In the genomic region with DNA sequence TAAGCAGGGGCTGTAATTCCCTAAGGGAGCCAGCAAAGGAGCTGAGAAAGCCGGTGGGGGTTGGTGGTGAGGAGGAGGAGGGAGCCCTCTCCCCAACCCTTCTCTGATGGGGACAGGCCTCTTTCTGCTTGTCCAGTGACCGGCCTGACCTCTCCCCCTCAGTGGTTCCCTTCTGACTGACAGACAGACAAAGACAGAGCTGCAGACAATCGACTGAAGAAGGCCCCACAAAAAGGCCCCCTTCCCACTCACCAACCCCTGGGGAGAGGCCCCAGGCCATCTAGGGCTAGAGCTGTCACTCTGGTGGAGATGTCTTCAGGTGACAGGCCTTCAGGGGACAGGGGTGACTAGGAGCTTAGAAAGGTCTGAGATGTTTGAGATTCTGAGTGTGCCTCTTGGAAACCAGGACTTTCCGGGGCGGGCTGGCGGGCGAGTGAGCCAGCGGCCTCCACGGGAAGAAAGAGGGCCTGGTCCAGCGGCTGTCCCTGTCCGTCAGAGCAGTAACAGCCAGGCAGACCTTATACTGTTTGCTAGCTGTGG, we compare ENCODE assay signal across 8 mouse cellular contexts. TPM values are rescaled to one million over a fixed set of nuclear protein-coding genes. Genes with fewer than 3 reads are reported as not detected.
DNase-seq lines count a peak whose midpoint lies in the region; ATAC-seq and TF ChIP-seq lines count a peak whose summit lies in the region.

No protein-coding gene starts in this region.

- intact Hi-C loops in heart, adult 2 months (cut with DNase I), result no loop called here

- TF ChIP-seq CTCF in layer of hippocampus, adult 2 months (conservative IDR thresholded peaks at IDR 0.05), result no peak
- no peak for TF ChIP-seq CTCF in hindbrain, postnatal 0 days (IDR thresholded peaks at IDR 0.05; ENCODE audit: low read depth)
- no peak for TF ChIP-seq CTCF in heart, adult 2 months (IDR thresholded peaks at IDR 0.05)

- no peak for TF ChIP-seq POLR2A in heart, adult 2 months (IDR thresholded peaks at IDR 0.05; ENCODE audit: insufficient read depth, low read depth, low read length)

- TF ChIP-seq EP300 in heart, adult 2 months (IDR thresholded peaks at IDR 0.05; ENCODE audit: insufficient read depth, low read depth, low read length), result no peak

- H3K36me3 ChIP-seq in forebrain, embryonic 11.5 days (ENCODE audit: control insufficient read depth, insufficient read depth, low read length), result no peaks in the 10 kb centered on the region
- no peaks in the 10 kb centered on the region for H3K36me3 ChIP-seq in hindbrain, postnatal 0 days (ENCODE audit: insufficient read depth, low read length)
- no peaks in the 10 kb centered on the region for H3K36me3 ChIP-seq in neural tube, embryonic 13.5 days
- no peaks in the 10 kb centered on the region for H3K36me3 ChIP-seq in heart, adult 2 months (ENCODE audit: control insufficient read depth, insufficient read depth, low read length)

- no peaks in the 10 kb centered on the region for H3K27me3 ChIP-seq in forebrain, embryonic 11.5 days (ENCODE audit: control insufficient read depth, insufficient read depth, low read length)
- H3K27me3 ChIP-seq in hindbrain, postnatal 0 days (ENCODE audit: insufficient read depth, low read length), result no peaks in the 10 kb centered on the region
- no peaks in the 10 kb centered on the region for H3K27me3 ChIP-seq in neural tube, embryonic 13.5 days
- 0 out of 2 replicates have a peak, but pooled peaks cover 2% of the 10 kb centered on the region for H3K27me3 ChIP-seq in heart, adult 2 months (ENCODE audit: control insufficient read depth, insufficient read depth, low read length)

- no peaks in the 10 kb centered on the region for H3K79me2 ChIP-seq in heart, adult 2 months (replicated peaks; ENCODE audit: control insufficient read depth, insufficient read depth, low read length)

- H3K4me3 ChIP-seq in layer of hippocampus, adult 2 months, result no peak overlapping the region
- H3K4me3 ChIP-seq in forebrain, embryonic 11.5 days (ENCODE audit: low read depth, low read length), result no peak overlapping the region
- H3K4me3 ChIP-seq in hindbrain, postnatal 0 days (ENCODE audit: low read length), result no peak overlapping the region
- no peak overlapping the region for H3K4me3 ChIP-seq in neural tube, embryonic 13.5 days
- no peak overlapping the region for H3K4me3 ChIP-seq in heart, adult 2 months

- no peaks in the 10 kb centered on the region for H3K9me3 ChIP-seq in forebrain, embryonic 11.5 days (ENCODE audit: control insufficient read depth, low read length)
- no peaks in the 10 kb centered on the region for H3K9me3 ChIP-seq in hindbrain, postnatal 0 days (ENCODE audit: low read length)
- H3K9me3 ChIP-seq in neural tube, embryonic 13.5 days, result no peaks in the 10 kb centered on the region

- peak overlapping the region; percentile 21; the same call in 1 of the 2 replicates for H3K4me2 ChIP-seq in forebrain, embryonic 11.5 days (ENCODE audit: low read depth, low read length, severe bottlenecking)
- H3K4me2 ChIP-seq in hindbrain, postnatal 0 days (ENCODE audit: low read depth, low read length), result no peak overlapping the region
- H3K4me2 ChIP-seq in neural tube, embryonic 13.5 days, result peak overlapping the region; percentile 39

- peak overlapping the region; percentile 89 for H3K27ac ChIP-seq in layer of hippocampus, adult 2 months
- H3K27ac ChIP-seq in forebrain, embryonic 11.5 days (ENCODE audit: low read depth, low read length), result peak overlapping the region; percentile 100
- H3K27ac ChIP-seq in hindbrain, postnatal 0 days, result peak overlapping the region; percentile 95
- H3K27ac ChIP-seq in neural tube, embryonic 13.5 days (replicated peaks), result peak overlapping the region; percentile 99
- no peak overlapping the region for H3K27ac ChIP-seq in heart, adult 2 months

- DNase-seq in layer of hippocampus, adult 2 months (ENCODE audit: low spot score in 2 of 2), result no peak
- no peak for DNase-seq in layer of hippocampus, adult 11-12 months (ENCODE audit: low spot score)
- peak; percentile 76 for DNase-seq in forebrain, embryonic 11.5 days (ENCODE audit: low spot score)
- DNase-seq in hindbrain, postnatal 0 days (ENCODE audit: low spot score), result peak; percentile 30
- DNase-seq in heart, adult 2 months, result no peak
- no peak for DNase-seq in natural killer cell, adult 2 months (ENCODE audit: low spot score in 2 of 2)
- DNase-seq in spleen, adult 18-20 months, result no peak

- ATAC-seq in forebrain, embryonic 11.5 days (replicated peaks; ENCODE audit: low FRiP score), result peak; percentile 5; the same call in 1 of the 2 replicates
- ATAC-seq in hindbrain, postnatal 0 days, result no peak
- no peak for ATAC-seq in neural tube, embryonic 13.5 days (ENCODE audit: low read depth)

- 5% methylated on average over 11 of the region's 11 CpGs for WGBS in forebrain, embryonic 11.5 days
- WGBS in hindbrain, postnatal 0 days, result 12% methylated on average over 11 of the region's 11 CpGs
- 3% methylated on average over 11 of the region's 11 CpGs for WGBS in neural tube, embryonic 13.5 days
- WGBS in heart, adult 2 months, result 75% methylated on average over 11 of the region's 11 CpGs

- peak overlapping the region; percentile 73 for H3K9ac ChIP-seq in forebrain, embryonic 11.5 days (ENCODE audit: low read length)
- H3K9ac ChIP-seq in hindbrain, postnatal 0 days (replicated peaks; ENCODE audit: low read length), result 0 out of 2 replicates have a peak overlapping the region, but pooled peaks have one; percentile 15
- H3K9ac ChIP-seq in neural tube, embryonic 13.5 days, result peak overlapping the region; percentile 65
- H3K9ac ChIP-seq in heart, adult 2 months (ENCODE audit: low read depth, low read length), result no peak overlapping the region

- H3K4me1 ChIP-seq in forebrain, embryonic 11.5 days (replicated peaks; ENCODE audit: control insufficient read depth, insufficient read depth, low read length), result peaks cover 54% of the 10 kb centered on the region
- peaks cover 38% of the 10 kb centered on the region for H3K4me1 ChIP-seq in hindbrain, postnatal 0 days (ENCODE audit: insufficient read depth, low read length)
- H3K4me1 ChIP-seq in neural tube, embryonic 13.5 days (replicated peaks), result peaks cover 70% of the 10 kb centered on the region
- no peaks in the 10 kb centered on the region for H3K4me1 ChIP-seq in heart, adult 2 months (ENCODE audit: control insufficient read depth, insufficient read depth, low read length)

RNA-seq across cellular contexts. Expression of gene Copz2, which starts 24.0 kb away (rescaled TPM):
- total RNA-seq in layer of hippocampus, adult 2 months (2021), result 1 to 10 TPM; 5.9 to 7.0 TPM
- 33.2 and 33.8 TPM in 2 replicates for polyA plus RNA-seq in forebrain, embryonic 11.5 days (2014; fragmentation: Nextera tagmentation; extraction: Ambion mirVana)
- 6.3 and 12.6 TPM in 2 replicates for total RNA-seq in hindbrain, postnatal 0 days (2014; rRNA removed)
- polyA plus RNA-seq in hindbrain, postnatal 0 days (2015; fragmentation: Nextera tagmentation; extraction: Ambion mirVana), result 26.4 and 28.1 TPM in 2 replicates
- 36.6 and 43.2 TPM in 2 replicates for polyA plus RNA-seq in neural tube, embryonic 13.5 days (2015; fragmentation: Nextera tagmentation; extraction: Ambion mirVana)
- 10 to 100 TPM; 35.0 to 36.9 TPM for total RNA-seq in heart, adult 2 months (2021)
- polyA plus RNA-seq in heart, adult 2 months (2012; rRNA removed), result 55.0 and 76.6 TPM in 2 replicates

RNA-seq across cellular contexts. Expression of gene Cdk5rap3, which starts 42.6 kb away (rescaled TPM):
- total RNA-seq in layer of hippocampus, adult 2 months (2021), result 10 to 100 TPM; 34.5 to 41.6 TPM
- 83.4 and 94.0 TPM in 2 replicates for polyA plus RNA-seq in forebrain, embryonic 11.5 days (2014; fragmentation: Nextera tagmentation; extraction: Ambion mirVana)
- total RNA-seq in hindbrain, postnatal 0 days (2014; rRNA removed), result 44.9 and 56.5 TPM in 2 replicates
- polyA plus RNA-seq in hindbrain, postnatal 0 days (2015; fragmentation: Nextera tagmentation; extraction: Ambion mirVana), result 77.1 and 87.8 TPM in 2 replicates
- polyA plus RNA-seq in neural tube, embryonic 13.5 days (2015; fragmentation: Nextera tagmentation; extraction: Ambion mirVana), result 79.2 and 92.0 TPM in 2 replicates
- total RNA-seq in heart, adult 2 months (2021), result 10 to 100 TPM; 17.4 to 25.2 TPM
- polyA plus RNA-seq in heart, adult 2 months (2012; rRNA removed), result 13.8 and 17.5 TPM in 2 replicates

RNA-seq across cellular contexts. Expression of gene Nfe2l1, which starts 43.9 kb away (rescaled TPM):
- total RNA-seq in layer of hippocampus, adult 2 months (2021), result 100 to 1,000 TPM; 221 to 229 TPM
- polyA plus RNA-seq in forebrain, embryonic 11.5 days (2014; fragmentation: Nextera tagmentation; extraction: Ambion mirVana), result 38.6 and 42.9 TPM in 2 replicates
- 91.4 and 92.8 TPM in 2 replicates for total RNA-seq in hindbrain, postnatal 0 days (2014; rRNA removed)
- polyA plus RNA-seq in hindbrain, postnatal 0 days (2015; fragmentation: Nextera tagmentation; extraction: Ambion mirVana), result 67.2 and 69.0 TPM in 2 replicates
- 66.2 and 66.5 TPM in 2 replicates for polyA plus RNA-seq in neural tube, embryonic 13.5 days (2015; fragmentation: Nextera tagmentation; extraction: Ambion mirVana)
- total RNA-seq in heart, adult 2 months (2021), result 100 to 1,000 TPM; 395 to 436 TPM
- 397 and 529 TPM in 2 replicates for polyA plus RNA-seq in heart, adult 2 months (2012; rRNA removed)

RNA-seq across cellular contexts. Expression of gene Prr15l, which starts 54.2 kb away (rescaled TPM):
- not detected for total RNA-seq in layer of hippocampus, adult 2 months (2021)
- 0.25 and 0.29 TPM in 2 replicates for polyA plus RNA-seq in forebrain, embryonic 11.5 days (2014; fragmentation: Nextera tagmentation; extraction: Ambion mirVana)
- 0.10 and 0.75 TPM in 2 replicates for total RNA-seq in hindbrain, postnatal 0 days (2014; rRNA removed)
- 0.19 and 0.71 TPM in 2 replicates for polyA plus RNA-seq in hindbrain, postnatal 0 days (2015; fragmentation: Nextera tagmentation; extraction: Ambion mirVana)
- polyA plus RNA-seq in neural tube, embryonic 13.5 days (2015; fragmentation: Nextera tagmentation; extraction: Ambion mirVana), result 0.21 TPM in 1 of 2 replicates, not detected in the other
- 1 to 10 TPM in 1 of 2 experiments, under 1 TPM in 1; 0.93 to 2.1 TPM for total RNA-seq in heart, adult 2 months (2021)
- polyA plus RNA-seq in heart, adult 2 months (2012; rRNA removed), result 0.70 and 2.5 TPM in 2 replicates

Comparison
In these comparisons a context has a peak if more than half of its experiments do, and no peak if none do; other contexts are left out.
1. DNase-seq: peak in forebrain, embryonic 11.5 days (single experiment) and hindbrain, postnatal 0 days (single experiment); none in layer of hippocampus, adult 2 months (0 of 2), layer of hippocampus, adult 11-12 months (single experiment), heart, adult 2 months (0 of 2), natural killer cell, adult 2 months (0 of 2) and spleen, adult 18-20 months (0 of 2).